Mouse (Mus musculus) left cerebral cortex, postnatal 10 days (tissue): ENCODE data around the gene Eif2b4. TPM values are rescaled to one million over a fixed set of nuclear protein-coding genes. Genes with fewer than 3 reads are reported as not detected.

Source experiments
- DNase-seq, 2 experiments: peaks; one replicate each; pipeline ENCODE4 v3.0.0; 2021 to 2022; ENCODE audit warnings: low spot score in 2 of 2, mixed read lengths in 1 of 2; ENCODE audit errors: extremely low spot score in 1 of 2
- intact Hi-C: fragments of 180-260 bp; cut with DNase I; formaldehyde crosslinking; loops from one replicate; pipeline ENCODE4 v1.15.1; 2025
- total RNA-seq, 2 experiments: library from RNA; stranded (reverse); gene quantifications; 2 replicates each; pipeline ENCODE4 v1.2.3; 2021

Eif2b4 gene
- total RNA-seq, 2 experiments from 2014 or later, result 48.2 to 49.7 TPM

DNA sequence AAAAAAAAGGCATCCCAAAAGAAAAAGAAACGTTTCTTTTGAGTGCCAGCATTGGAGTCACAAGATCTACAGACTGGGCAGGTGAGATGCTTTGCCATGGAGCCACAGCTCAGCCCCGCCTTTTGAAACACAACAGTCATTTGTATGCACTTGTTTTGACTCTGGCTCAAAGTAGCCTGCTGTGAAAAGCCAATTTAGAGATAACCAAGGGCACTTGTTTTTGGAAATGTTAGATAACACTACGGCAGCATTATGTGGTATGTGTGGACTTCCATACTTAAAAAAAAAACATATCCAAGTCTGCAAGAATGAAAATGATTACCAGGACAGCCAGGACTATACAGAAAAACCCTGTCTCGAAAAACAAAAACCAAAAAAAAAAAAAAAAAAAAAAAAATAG is 9.6 kb downstream of the Eif2b4 start:
- DNase-seq, result no peak
- intact Hi-C loops, result no loop called here

DNA sequence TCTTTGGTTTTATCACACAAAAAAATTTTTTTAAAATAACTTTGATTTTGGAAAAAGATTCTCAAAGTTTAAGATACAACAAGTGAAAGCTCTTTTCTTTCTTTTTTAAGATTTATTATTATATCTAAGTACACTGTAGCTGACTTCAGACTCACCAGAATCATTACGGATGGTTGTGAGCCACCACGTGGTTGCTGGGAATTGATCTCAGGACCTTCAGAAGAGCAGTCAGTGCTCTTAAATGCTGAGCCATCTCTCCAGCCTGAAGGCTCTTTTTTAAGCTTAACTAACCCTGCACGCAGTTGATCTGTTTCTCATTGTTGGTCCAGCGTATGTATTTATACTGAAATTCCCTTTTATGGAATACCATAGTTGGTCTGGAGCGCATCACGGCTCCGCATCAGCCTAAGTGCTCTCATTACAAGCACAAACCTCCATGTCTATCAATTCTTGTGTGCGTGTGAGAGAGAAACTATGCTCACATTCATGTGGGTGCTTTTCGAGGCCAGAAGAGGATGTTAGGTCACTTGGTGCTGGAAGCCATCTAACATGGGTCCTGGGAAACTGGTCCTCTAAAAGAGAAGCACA is 12.0 kb downstream of the Eif2b4 start:
- no peak for DNase-seq
- intact Hi-C loops, result no loop called here

DNA sequence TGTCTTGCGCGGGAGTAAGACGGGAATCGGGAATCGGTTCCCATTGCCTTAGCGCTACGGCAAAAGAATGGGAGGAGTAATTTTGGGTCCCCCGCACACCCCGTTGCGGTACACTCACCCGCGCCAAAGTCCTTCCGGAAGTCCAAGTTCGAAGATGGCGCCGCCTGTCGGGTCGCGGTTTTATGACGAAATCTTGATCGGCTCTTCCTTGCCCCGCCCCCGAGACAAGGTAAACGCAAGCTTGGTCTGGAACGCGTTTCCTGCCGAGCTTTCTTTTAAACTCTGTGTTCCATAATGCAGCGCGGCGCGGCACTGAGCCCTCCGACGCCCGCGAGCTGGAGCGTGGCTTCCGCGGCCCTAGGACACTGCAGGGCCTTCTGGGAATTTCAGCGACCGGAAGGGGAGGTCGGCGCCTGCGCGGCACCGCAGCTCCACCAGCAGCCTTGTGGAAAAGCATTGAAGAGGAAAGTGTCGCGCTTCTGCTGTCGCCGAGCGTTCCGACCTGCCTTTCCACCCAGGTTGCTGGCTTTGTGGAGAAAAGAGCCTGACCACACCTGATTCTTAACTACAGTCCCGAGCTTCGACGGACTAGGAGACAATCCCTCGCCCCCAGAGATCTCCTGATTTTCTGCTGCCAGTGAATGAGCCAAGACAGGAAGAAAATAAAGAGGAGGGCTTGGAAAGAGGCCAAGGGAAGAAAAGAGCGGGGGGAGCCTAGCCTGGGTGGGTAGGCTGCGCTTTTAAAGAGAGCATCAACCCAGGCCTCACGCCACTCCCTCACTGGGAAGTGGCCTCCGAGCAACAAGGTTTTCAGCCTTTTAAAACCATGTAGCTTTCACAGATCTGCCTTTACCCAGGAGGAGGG is 13.2 kb downstream of the Eif2b4 start, which contains the start of the genes Gm29609 and Gtf3c2:
TSS of gene Gm29609 (minus strand) at position 146 of the 865 bp plus-strand sequence.
TSS of gene Gtf3c2 (minus strand) at position 379 of the 865 bp plus-strand sequence.
- peak; percentile 94 to 97 for DNase-seq
- intact Hi-C loops, result no loop called here

- DNase-seq, result peak in 1 of 2 experiments; percentile 58
- intact Hi-C loops, result no loop called here
These were observed 13.9 kb downstream of the Eif2b4 start for GRCm38 (mm10) chr5:31179301-31179765.

GRCm38 (mm10) chr5:31168630-31169029 is 24.6 kb downstream of the Eif2b4 start:
- no peak for DNase-seq
- intact Hi-C loops, result no loop called here

DNA sequence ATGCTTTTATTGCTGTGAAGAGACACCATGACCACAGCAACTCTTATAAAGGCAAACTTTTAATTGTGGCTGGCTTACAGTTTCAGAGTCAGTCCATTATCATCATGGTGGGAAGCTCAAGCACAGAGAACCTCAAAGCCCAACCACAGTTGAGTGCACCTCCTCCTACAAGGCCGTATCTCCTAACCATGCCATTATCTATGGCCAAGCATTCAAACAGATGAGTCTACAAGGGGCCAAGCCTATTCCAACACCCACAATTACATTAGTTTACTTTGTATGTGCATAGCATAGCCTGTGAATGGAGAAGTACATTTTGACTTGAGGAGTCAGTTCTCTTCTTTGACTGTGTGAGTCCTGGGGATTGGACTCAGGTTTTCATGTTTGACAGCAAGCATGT is 28.4 kb downstream of the Eif2b4 start:
- intact Hi-C loops, result no loop called here
- DNase-seq, result no peak

DNA sequence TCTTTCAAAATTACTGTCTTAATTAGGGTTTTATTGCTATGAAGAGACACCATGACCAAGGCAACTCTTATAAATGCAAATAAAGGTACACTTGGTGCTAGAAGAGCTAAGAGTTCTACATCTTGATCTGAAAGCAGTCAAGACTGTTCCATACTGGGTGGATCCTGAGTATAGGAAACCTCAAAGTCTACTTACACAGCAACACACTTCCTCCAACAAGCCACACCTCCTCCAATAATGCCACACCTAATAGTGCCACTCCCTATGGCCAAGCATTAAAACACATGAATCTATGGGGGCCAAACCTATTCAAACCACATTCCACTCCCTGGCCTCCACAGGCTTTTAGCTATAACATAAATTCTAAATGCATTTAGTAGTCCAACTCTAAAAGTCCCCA is 30.8 kb downstream of the Eif2b4 start:
- DNase-seq, result no peak
- intact Hi-C loops, result no loop called here

DNA sequence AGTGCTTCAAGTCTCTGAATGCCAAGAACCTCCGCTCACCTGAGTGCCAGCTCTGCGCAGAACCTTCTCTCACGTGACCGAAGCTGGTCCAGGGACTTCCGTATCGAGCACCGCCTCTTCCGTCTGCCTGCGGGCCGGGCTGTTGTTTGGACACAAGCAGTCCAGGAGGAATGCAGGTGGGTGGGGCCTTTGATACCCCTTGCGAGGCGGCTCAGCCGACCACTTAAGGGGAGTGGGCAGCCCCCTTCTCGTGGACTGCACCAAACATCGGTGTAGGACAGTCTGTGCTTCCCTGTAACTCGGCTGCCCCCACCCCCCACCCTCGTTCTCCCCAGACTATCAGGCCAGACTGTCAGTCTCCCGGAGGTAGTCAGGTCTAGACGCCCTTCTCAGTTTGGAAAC is 39.1 kb downstream of the Eif2b4 start, which contains the start of gene Mpv17:
TSS of gene Mpv17 (minus strand) at position 100 of the 402 bp plus-strand sequence.
- intact Hi-C loops, result no loop called here

GRCm38 (mm10) chr5:31153516-31154151 is 39.6 kb downstream of the Eif2b4 start:
- no peak for DNase-seq
- intact Hi-C loops, result no loop called here

More for the DNA sequence above, 39.1 kb downstream of the Eif2b4 start, which contains the start of gene Mpv17:
- peak; percentile 77 to 88 for DNase-seq

- no peak for DNase-seq
- intact Hi-C loops, result no loop called here
These were observed 41.5 kb downstream of the Eif2b4 start for GRCm38 (mm10) chr5:31151746-31152145.

DNA sequence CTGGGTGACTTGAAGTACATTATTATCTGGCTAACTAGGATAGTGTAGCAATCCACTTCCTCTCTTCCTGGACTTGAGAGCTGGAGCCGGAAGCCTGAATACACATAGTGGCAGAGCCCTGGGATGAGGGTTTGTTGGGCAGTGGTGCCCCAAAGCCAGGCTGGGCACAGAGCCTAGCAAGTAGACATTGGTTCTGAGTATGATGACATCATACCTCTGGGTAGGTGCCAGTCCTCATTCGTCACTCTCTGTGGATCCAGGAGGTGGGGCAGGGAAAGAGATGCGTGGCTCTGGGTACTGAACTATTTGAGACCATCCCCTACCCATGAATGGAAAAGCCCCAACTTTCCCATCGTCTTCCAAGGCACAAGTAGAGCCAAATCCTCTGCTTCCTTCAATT is 43.4 kb downstream of the Eif2b4 start:
- intact Hi-C loops, result no loop called here
- DNase-seq, result no peak

DNA sequence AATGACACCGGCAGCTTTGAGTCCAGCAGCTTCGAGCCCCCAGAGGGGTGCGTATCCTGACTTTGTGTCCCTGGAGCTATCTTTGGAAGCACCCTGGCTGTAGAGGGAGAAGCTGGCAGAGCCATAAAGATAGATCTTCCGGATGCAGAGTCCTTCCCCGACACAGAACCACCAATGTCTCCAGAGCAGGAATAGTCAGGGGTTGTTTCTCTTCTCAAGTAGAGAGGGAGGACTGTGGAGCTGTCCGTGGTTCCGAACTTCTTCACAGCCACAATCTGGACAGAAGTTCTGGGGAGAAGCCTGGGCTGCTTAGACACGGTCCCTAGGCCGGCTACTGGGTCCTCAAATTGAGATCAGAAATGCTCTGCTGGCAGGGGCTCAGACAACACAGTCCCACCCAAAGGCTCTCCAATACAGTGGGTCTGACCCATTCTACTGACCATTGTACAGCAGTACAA is 54.2 kb downstream of the Eif2b4 start:
- intact Hi-C loops, result no loop called here
- no peak for DNase-seq

GRCm38 (mm10) chr5:31138241-31138967 is 54.8 kb downstream of the Eif2b4 start, which contains the start of gene Ucn:
Gene Ucn (minus strand): TSS chr5:31138829.
- peak in 1 of 2 experiments; percentile 40 for DNase-seq
- intact Hi-C loops, result no loop called here

DNA sequence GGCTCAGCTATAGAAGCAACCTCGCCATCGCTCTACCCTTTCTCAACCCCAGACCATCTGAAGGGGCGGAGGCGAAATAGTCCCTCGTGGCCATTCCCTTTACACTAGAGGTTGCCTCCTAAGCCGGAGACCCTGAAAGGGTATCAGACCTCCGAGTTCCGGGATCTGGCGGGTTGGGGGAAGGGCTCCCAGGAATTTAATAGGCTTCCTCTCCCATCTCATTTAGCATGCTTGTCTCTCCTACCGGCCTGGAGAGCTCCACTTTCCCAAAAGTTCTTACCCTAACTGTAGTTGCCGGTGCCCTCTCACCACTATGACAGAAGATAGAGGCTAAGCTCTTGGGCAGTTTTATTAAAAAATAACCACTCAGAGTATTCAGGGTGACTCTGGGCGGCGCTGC is 55.6 kb downstream of the Eif2b4 start:
- DNase-seq, result no peak
- intact Hi-C loops, result no loop called here

Other genes starting within 250 kb of the Eif2b4 start
- gene Cgref1, start 247.8 kb downstream of the Eif2b4 start, total RNA-seq, result 10 to 100 TPM; 61.1 to 62.5 TPM
- gene Preb, start 233.1 kb downstream of the Eif2b4 start, total RNA-seq, result 100 to 1,000 TPM; 116 to 122 TPM
- under 1 TPM; 0.08 to 0.24 TPM for gene Tcf23, start 224.8 kb downstream of the Eif2b4 start, total RNA-seq
- gene Atraid, start 145.1 kb downstream of the Eif2b4 start, total RNA-seq, result 10 to 100 TPM; 72.4 to 77.2 TPM
- 10 to 100 TPM; 15.3 to 16.5 TPM for gene Slc5a6, start 144.5 kb downstream of the Eif2b4 start, total RNA-seq
- gene Cad, start 138.7 kb downstream of the Eif2b4 start, total RNA-seq, result 10 to 100 TPM; 21.5 to 25.4 TPM
- not detected for gene Dnajc5g, start 87.1 kb downstream of the Eif2b4 start, total RNA-seq
- gene Slc30a3, start 85.2 kb downstream of the Eif2b4 start, total RNA-seq, result 100 to 1,000 TPM; 101 to 118 TPM
- under 1 TPM; 0.86 to 0.97 TPM for gene Trim54, start 76.7 kb downstream of the Eif2b4 start, total RNA-seq
- 1 to 10 TPM; 1.1 TPM for gene Ucn, start 54.6 kb downstream of the Eif2b4 start, total RNA-seq
- 10 to 100 TPM; 35.7 to 36.2 TPM for gene Mpv17, start 39.2 kb downstream of the Eif2b4 start, total RNA-seq
- gene Gm29609, start 13.5 kb downstream of the Eif2b4 start, total RNA-seq, result 1 to 10 TPM; 1.6 to 3.9 TPM
- 10 to 100 TPM; 59.8 to 60.6 TPM for gene Gtf3c2, start 13.3 kb downstream of the Eif2b4 start, total RNA-seq
- 10 to 100 TPM; 73.4 to 74.6 TPM for gene Snx17, start 203 bp downstream of the Eif2b4 start, total RNA-seq
- gene Zfp513, start 8.9 kb upstream of the Eif2b4 start, total RNA-seq, result 10 to 100 TPM; 25.0 to 26.5 TPM
- gene Ppm1g, start 27.3 kb upstream of the Eif2b4 start, total RNA-seq, result 100 to 1,000 TPM; 108 TPM
- 10 to 100 TPM; 73.0 to 77.3 TPM for gene Nrbp1, start 47.4 kb upstream of the Eif2b4 start, total RNA-seq
- gene Gm9970, start 47.8 kb upstream of the Eif2b4 start, total RNA-seq, result not detected
- 1 to 10 TPM; 2.4 to 2.6 TPM for gene Krtcap3, start 58.3 kb upstream of the Eif2b4 start, total RNA-seq
- gene Ift172, start 97.7 kb upstream of the Eif2b4 start, total RNA-seq, result 10 to 100 TPM; 67.7 to 68.2 TPM
- 100 to 1,000 TPM; 165 to 166 TPM for gene Fndc4, start 102.7 kb upstream of the Eif2b4 start, total RNA-seq
- under 1 TPM in 1 of 2 experiments, not detected in 1; 0.14 TPM for gene Gckr, start 104.0 kb upstream of the Eif2b4 start, total RNA-seq